Mouse (Mus musculus) heart, embryonic 13.5 days (tissue): ENCODE results near the gene Msh2. TPM values are rescaled to one million over a fixed set of nuclear protein-coding genes. Genes with fewer than 3 reads are reported as not detected.

Source experiments
- ATAC-seq: fragments of 200-750 bp; cut with Nextera tagmentation; 2 replicates; pipeline ENCODE4 v1.8.0; 2017; ENCODE audit warnings: moderate TSS enrichment; ENCODE audit not compliant: insufficient number of reproducible peaks, low FRiP score, low TSS enrichment; ENCODE audit errors: extremely low read depth
- H3K27ac ChIP-seq: fragments of 300-500 bp; sonication (generic); replicated peaks from 2 replicates; pipeline ENCODE4 v1.5.1; 2015; ENCODE audit warnings: moderate library complexity, mild to moderate bottlenecking, inconsistent platforms
- H3K27me3 ChIP-seq: fragments of 300-500 bp; sonication (generic); replicated peaks from 2 replicates; pipeline ENCODE4 v1.6.1; 2015; ENCODE audit warnings: mild to moderate bottlenecking, inconsistent platforms
- H3K36me3 ChIP-seq: fragments of 300-500 bp; sonication (generic); 2 replicates; pipeline ENCODE4 v1.6.1; 2015; ENCODE audit warnings: mild to moderate bottlenecking, inconsistent platforms
- H3K4me1 ChIP-seq: fragments of 300-500 bp; sonication (generic); 2 replicates; pipeline ENCODE4 v1.6.1; 2015; ENCODE audit warnings: inconsistent platforms
- H3K4me2 ChIP-seq: fragments of 300-500 bp; sonication (generic); 2 replicates; pipeline ENCODE4 v1.6.1; 2015; ENCODE audit warnings: inconsistent platforms, mild to moderate bottlenecking, moderate library complexity
- H3K4me3 ChIP-seq: fragments of 300-500 bp; sonication (generic); 2 replicates; pipeline ENCODE4 v1.5.1; 2015; ENCODE audit warnings: moderate library complexity, mild to moderate bottlenecking, inconsistent platforms
- H3K9ac ChIP-seq: fragments of 300-500 bp; sonication (generic); 2 replicates; pipeline ENCODE4 v1.6.1; 2015; ENCODE audit warnings: inconsistent platforms, mild to moderate bottlenecking, moderate library complexity
- H3K9me3 ChIP-seq: fragments of 300-500 bp; sonication (generic); 2 replicates; pipeline ENCODE4 v1.6.1; 2016; ENCODE audit warnings: inconsistent platforms
- WGBS: fragments of 180-500 bp; shearing (Covaris S2); methylation state at CpG from one replicate; pipeline ENCODE4 v1.1.7; 2015; ENCODE audit warnings: mixed read lengths; 5-methylcytosine and 5-hydroxymethylcytosine counted together
- polyA plus RNA-seq: library from polyadenylated mRNA; unstranded; fragments of >200 nt; fragmentation: Nextera tagmentation; extraction: Ambion mirVana; gene quantifications from 2 replicates; pipeline ENCODE4 v1.2.1, GENCODE M21; 2015

Gene Msh2
- polyA plus RNA-seq, 1 experiment from 2014 or later = 36.7 TPM

DNA sequence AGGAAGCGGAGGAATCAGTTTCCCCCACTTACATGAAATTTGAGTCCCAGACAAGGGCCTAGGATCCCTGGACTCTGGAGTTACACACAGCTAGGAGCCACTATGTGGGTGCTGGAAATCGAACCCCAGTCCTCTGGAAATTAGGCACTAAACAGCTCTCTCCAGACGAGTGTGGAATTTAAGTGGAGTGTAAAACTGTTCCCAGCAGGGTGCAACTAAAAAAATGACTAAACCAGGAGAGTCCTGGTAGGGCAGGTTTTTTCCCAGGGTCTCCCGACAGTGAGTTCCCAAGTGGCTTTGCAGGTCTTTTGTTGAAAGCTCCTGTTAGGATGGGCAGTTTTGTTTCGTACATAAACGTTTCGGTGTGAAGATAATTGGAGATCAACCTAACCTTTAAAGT lies 52.6 kb downstream of the Msh2 start:
- H3K4me2 ChIP-seq = no peak overlapping the region
- H3K9me3 ChIP-seq = peaks cover 9% of the 10 kb centered on the region
- no peaks in the 10 kb centered on the region for H3K27me3 ChIP-seq
- no peak for ATAC-seq
- H3K4me3 ChIP-seq = no peak overlapping the region
- peaks cover 64% of the 10 kb centered on the region for H3K36me3 ChIP-seq
- H3K9ac ChIP-seq = no peak overlapping the region
- 94% methylated on average over 7 of the region's 7 CpGs for WGBS
- no peak overlapping the region for H3K27ac ChIP-seq
- no peaks in the 10 kb centered on the region for H3K4me1 ChIP-seq

DNA sequence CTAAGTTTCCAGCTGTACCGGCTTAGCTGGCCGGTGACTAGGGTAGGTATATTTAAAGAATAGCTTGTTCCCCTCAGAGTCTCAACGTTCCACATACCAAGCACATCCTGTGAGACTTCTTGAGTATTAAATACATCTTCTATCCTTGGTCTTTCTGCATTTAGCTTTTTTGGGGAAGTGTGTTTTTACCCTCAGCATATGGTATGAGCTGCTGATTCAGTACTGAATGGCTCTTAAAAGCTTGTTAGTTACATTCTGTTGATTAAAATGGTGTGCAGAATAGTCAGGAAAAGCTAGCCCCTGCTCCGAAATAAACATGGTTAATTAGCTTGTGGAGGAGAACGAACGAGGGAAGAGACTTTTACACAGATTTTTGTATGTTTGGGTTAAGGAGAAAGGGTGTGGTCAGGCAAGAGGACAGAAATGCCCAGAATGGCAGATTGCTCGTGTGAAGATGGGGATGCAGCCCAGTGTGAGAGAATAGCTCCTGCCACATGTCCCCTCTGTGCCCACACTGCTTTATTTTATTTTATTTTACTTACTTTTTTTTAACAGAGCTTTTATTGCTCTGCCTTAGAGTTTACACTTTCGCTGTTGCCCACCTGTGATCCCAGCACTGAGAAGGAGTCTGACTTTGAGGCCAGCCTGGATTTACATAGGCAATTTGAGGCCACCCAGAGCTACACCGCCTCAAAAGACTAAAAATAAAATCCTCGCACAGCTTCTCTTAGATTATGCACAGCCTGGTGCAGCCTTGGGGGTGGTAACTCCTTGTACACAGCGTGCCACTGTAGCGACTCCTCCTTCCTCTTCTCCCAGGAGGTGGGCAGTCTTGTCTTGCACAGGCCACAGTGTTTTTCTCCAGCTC lies 54.6 kb downstream of the Msh2 start:
- no peak overlapping the region for H3K27ac ChIP-seq
- no peak overlapping the region for H3K4me2 ChIP-seq
- H3K9ac ChIP-seq = no peak overlapping the region
- no peak overlapping the region for H3K4me3 ChIP-seq
- no peaks in the 10 kb centered on the region for H3K4me1 ChIP-seq
- ATAC-seq = no peak
- H3K27me3 ChIP-seq = no peaks in the 10 kb centered on the region
- peaks cover 10% of the 10 kb centered on the region for H3K9me3 ChIP-seq
- peaks cover 48% of the 10 kb centered on the region for H3K36me3 ChIP-seq
- WGBS = 89% methylated on average over 12 of the region's 12 CpGs

DNA sequence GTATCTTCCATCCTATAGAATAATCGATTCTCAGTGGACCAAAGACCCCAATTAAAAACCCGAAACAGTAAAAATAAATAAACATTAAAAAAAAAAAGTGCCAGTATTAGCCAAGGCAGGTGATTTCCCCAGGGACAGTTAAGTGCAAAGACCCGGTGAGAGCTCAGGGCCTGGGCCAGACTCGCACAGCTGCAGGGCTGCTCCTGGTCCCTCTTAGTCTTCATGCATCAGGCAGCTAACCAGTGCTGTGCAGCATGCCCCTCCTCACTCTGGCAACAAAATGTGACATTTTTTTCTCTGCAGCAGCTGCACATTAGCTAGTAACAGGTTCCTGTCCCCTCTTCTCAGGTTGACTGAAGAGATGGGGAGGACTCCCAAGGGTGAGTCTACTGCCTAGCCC lies 59.8 kb downstream of the Msh2 start:
- Histone ChIP-seq H3K27ac (no peak overlapping the region), H3K9me3 (peaks cover 10% of the 10 kb centered on the region), H3K27me3 (no peaks in the 10 kb centered on the region), H3K36me3 (peaks cover 5% of the 10 kb centered on the region), H3K4me2 (no peak overlapping the region), H3K4me3 (no peak overlapping the region), H3K9ac (no peak overlapping the region), H3K4me1 (no peaks in the 10 kb centered on the region)
- WGBS = 78% methylated on average over 4 of the region's 4 CpGs
- no peak for ATAC-seq

DNA sequence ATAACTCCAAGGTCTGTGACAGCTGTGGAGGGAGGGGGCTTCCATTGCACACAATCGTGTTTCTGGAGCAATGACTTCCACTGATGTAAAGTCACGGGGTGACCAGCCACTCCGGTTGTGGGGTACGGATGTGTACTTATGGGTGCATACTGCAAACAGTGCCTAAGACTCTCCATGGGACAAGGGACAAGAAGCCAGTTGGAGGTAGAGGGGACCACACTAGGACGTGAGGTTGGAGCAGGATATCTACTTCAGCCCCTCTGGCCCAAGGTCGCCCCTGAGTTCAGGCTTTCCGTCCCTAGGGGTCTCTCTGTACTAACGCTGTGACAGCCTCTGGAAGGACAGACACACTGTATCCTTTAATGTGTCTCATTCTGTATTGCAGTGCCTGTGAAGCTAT lies 62.3 kb downstream of the Msh2 start:
- H3K4me3 ChIP-seq = no peak overlapping the region
- no peaks in the 10 kb centered on the region for H3K36me3 ChIP-seq
- no peak for ATAC-seq
- H3K9ac ChIP-seq = no peak overlapping the region
- no peak overlapping the region for H3K4me2 ChIP-seq
- no peaks in the 10 kb centered on the region for H3K4me1 ChIP-seq
- peaks cover 3% of the 10 kb centered on the region; the same call in 1 of the 2 replicates for H3K9me3 ChIP-seq
- no peak overlapping the region for H3K27ac ChIP-seq
- 79% methylated on average over 8 of the region's 8 CpGs for WGBS
- no peaks in the 10 kb centered on the region for H3K27me3 ChIP-seq

DNA sequence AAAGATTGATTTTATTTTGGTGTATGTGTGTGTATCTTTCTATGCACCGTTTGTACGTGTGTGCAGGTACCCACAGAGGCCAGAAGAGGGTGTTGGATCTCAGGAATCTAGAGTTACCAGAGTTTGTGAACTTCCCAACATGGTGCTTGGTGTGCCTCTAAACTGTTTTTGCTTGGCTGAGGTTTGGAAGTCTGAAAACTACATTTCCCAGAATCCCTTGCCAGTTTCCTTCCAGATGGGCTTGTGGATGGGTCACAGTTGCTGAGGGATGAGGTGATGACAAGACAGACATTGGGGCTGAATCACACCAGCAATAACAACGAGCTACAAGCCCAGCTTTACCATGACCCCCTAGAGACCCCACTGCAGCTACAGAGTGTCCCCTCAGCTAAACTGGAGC lies 65.0 kb downstream of the Msh2 start:
- Histone ChIP-seq H3K36me3 (no peaks in the 10 kb centered on the region), H3K4me3 (no peak overlapping the region), H3K9me3 (no peaks in the 10 kb centered on the region), H3K27me3 (peaks cover 13% of the 10 kb centered on the region), H3K4me1 (no peaks in the 10 kb centered on the region), H3K27ac (no peak overlapping the region), H3K4me2 (no peak overlapping the region), H3K9ac (no peak overlapping the region)
- ATAC-seq = no peak
- 57% methylated on average over 3 of the region's 3 CpGs for WGBS

DNA sequence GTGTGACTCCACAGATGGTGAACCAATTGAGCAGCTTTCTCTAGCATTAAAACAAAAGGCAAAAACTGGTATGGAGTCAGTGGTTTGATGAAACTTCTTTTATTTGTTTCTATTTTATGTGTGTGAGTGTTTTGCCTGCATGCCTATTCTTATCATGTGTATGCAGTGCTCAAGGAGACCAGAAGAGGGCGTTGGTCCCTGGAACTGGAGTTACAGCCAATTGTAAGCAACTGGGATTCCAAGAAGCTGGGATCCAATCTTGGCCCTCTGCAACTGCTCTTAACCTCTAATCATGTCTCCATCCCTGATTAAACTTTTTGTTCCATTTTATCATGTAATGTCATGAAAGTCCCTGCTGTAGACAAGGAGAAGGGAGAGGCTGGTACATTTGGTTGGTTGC lies 67.7 kb downstream of the Msh2 start:
- WGBS = 39% methylated on average over 1 of the region's 1 CpGs
- ATAC-seq = no peak
- no peaks in the 10 kb centered on the region for H3K9me3 ChIP-seq
- no peaks in the 10 kb centered on the region for H3K36me3 ChIP-seq
- H3K9ac ChIP-seq = no peak overlapping the region
- peaks cover 40% of the 10 kb centered on the region for H3K27me3 ChIP-seq
- H3K4me2 ChIP-seq = no peak overlapping the region
- H3K4me3 ChIP-seq = no peak overlapping the region
- H3K27ac ChIP-seq = no peak overlapping the region
- H3K4me1 ChIP-seq = no peaks in the 10 kb centered on the region

DNA sequence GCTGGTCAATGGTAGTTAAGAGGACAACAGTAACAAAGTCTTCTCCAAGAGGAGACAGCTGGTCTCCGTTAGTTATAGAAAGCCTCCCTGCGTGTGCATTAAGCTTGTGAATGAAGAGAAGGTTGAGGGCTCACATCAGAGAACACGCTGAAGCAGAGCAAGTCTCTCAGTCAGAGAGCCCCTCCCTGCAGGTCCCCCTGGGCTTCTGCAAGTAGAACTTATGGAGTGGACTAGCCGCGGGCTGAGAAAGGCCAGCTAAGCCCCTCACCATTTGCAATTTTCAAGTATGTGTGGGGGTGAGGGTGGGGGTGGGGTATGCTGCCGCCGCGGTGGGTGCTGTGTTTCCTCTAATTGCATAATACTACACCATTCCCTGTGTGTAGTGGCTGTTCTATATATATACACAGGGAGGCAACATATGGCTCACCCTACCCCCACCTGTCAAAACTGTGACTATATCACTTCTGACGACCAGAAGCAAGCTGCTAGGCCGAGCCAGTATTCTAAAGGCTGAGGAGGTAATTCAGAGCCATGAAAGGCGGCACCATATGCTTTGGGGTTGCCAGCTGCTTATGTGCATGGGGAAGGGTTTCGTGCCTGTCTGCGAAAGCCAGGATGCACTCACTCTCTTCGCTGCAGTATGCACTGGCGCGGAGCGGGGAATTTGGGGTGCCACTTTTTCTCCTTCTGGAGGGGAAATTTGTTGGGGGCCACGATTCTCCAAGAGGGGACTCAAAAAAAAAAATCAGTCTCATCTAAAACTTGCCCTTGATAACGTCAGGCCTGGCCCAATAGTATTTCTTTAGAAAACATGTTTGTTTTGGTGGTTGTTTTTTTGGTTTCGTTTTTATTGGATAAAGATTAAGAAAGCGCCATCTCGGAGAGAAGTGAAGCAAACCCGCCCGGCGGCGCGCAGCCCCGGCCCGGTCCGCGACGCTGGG lies 73.1 kb downstream of the Msh2 start:
- ATAC-seq = no peak
- 8% methylated on average over 32 of the region's 32 CpGs for WGBS
- H3K27ac ChIP-seq = no peak overlapping the region

DNA sequence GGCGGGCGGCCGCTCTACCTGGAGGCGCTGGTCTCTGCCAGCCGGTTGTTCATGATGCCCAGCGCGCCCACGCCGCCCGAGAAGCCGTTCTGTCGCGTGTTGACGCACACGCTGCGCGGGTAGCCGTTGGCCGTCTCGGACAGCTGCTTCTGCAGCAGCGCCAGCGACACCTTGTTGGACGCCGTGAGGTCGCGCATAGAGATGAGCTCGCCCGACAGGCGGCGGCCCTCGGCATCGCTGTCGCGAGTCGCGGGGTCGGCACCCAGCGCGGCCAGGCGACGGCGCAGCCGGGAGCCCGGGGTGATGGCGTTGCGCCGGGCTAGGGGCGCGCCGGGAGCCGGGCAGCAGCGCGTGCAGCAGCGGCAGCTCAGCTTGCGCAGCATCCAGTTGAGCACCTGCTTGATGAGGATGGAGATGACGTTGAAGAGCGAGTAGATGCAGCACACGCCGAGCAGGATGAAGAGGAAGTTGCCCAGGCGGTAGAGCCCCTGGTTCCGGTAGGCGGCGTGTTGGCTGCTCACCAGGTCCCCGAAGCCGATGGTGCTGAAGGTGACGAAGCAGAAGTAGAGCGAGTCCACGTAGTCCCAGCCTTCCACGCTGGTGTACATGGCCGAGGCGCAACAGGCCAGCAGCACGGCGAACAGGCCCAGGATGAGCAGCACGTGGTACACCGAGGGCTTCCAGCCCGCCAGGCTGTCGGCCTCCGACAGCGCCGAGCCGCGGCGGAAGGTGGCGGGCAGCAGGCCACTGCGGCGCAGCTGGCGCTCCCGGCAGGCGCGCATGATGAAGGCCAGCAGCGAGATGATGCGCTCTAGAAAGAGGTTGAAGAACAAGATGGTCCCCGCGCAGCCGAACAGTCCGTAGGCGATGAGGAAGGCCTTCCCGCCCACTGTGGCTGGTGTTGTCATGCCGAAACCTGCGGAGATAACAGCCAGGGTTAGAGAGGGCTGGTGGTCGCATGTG lies 74.1 kb downstream of the Msh2 start:
- H3K27me3 ChIP-seq = peaks cover 74% of the 10 kb centered on the region
- WGBS = 2% methylated on average over 101 of the region's 101 CpGs
- ATAC-seq = no peak

More for the DNA sequence above, 73.1 kb downstream of the Msh2 start:
- H3K36me3 ChIP-seq = no peaks in the 10 kb centered on the region
- peak overlapping the region; percentile 99 for H3K4me2 ChIP-seq
- H3K4me3 ChIP-seq = peak overlapping the region; percentile 72
- peak overlapping the region; percentile 75 for H3K9ac ChIP-seq
- H3K9me3 ChIP-seq = no peaks in the 10 kb centered on the region; the same call in 1 of the 2 replicates
- peaks cover 79% of the 10 kb centered on the region for H3K27me3 ChIP-seq
- H3K4me1 ChIP-seq = peaks cover 18% of the 10 kb centered on the region

DNA sequence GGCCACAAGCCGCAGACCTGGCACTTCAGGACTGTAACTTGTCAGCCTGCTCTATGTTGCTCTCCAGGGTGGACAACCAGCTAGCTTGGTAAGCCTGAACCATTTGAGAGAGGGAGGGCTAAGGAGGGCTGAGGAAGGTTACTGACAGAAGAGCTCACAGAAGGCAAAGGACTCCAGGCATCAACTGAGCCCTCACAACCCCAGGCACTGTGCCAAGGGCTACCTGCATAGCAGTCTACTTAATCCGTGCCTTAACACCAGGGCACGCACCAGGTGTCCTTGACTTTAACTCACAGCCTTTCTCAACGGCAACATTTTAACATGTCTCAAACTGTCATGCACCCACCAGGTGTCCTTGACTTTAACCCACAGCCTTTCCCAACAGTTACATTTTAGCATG lies 88.2 kb downstream of the Msh2 start:
- H3K27me3 ChIP-seq = 0 out of 2 replicates have a peak, but pooled peaks cover 3% of the 10 kb centered on the region
- 72% methylated on average over 4 of the region's 4 CpGs for WGBS
- no peaks in the 10 kb centered on the region for H3K4me1 ChIP-seq

More for the DNA sequence above, 74.1 kb downstream of the Msh2 start:
- H3K4me3 ChIP-seq = peak overlapping the region; percentile 72
- H3K4me2 ChIP-seq = peak overlapping the region; percentile 99
- H3K36me3 ChIP-seq = no peaks in the 10 kb centered on the region
- no peak overlapping the region for H3K27ac ChIP-seq
- H3K9ac ChIP-seq = peak overlapping the region; percentile 75
- H3K4me1 ChIP-seq = peaks cover 18% of the 10 kb centered on the region
- no peaks in the 10 kb centered on the region; the same call in 1 of the 2 replicates for H3K9me3 ChIP-seq

DNA sequence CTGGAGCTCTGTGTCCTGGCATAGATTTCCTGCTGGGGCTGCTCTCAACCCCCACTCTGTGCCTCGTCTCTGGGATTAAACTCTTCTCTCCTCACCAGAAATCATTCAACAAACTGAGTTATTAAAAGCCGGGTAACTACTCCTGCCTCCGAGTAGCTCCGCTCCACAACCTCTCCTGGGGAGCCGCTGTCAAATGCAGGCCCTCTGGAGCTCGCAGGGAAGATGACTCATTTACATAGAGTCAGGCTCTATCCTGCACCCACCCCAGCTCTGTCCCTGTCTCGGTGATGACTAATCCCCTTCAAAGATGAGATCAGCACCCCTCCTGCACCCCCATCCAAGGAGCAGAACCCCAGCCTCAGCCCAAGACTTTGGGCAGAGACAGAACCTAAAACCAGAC lies 91.0 kb downstream of the Msh2 start:
- Histone ChIP-seq H3K9me3 (no peaks in the 10 kb centered on the region), H3K4me1 (no peaks in the 10 kb centered on the region), H3K36me3 (no peaks in the 10 kb centered on the region), H3K4me3 (no peak overlapping the region), H3K27me3 (0 out of 2 replicates have a peak, but pooled peaks cover 3% of the 10 kb centered on the region), H3K4me2 (no peak overlapping the region), H3K9ac (no peak overlapping the region), H3K27ac (no peak overlapping the region)
- 46% methylated on average over 7 of the region's 7 CpGs for WGBS
- ATAC-seq = no peak

More for the DNA sequence above, 88.2 kb downstream of the Msh2 start:
- Histone ChIP-seq H3K9me3 (no peaks in the 10 kb centered on the region), H3K9ac (no peak overlapping the region), H3K27ac (no peak overlapping the region), H3K4me3 (no peak overlapping the region), H3K4me2 (no peak overlapping the region), H3K36me3 (no peaks in the 10 kb centered on the region)
- no peak for ATAC-seq
